Mouse (Mus musculus) ES-E14 (cell line): Measurements from ENCODE around the gene Csnk2a1. TPM values are rescaled to one million over a fixed set of nuclear protein-coding genes. Genes with fewer than 3 reads are reported as not detected.

Source experiments
- DNase-seq: peaks from one replicate; pipeline ENCODE4 v3.0.0-alpha.2; 2013; ENCODE audit warnings: low read depth, low spot score
- H3K27ac ChIP-seq: 2 replicates; pipeline ENCODE4 v1.5.1; 2012; ENCODE audit warnings: low read depth, mild to moderate bottlenecking, low read length, moderate library complexity, mixed read lengths; ENCODE audit not compliant: poor library complexity, insufficient read depth, severe bottlenecking
- H3K36me3 ChIP-seq: 2 replicates; pipeline ENCODE4 v1.6.1; 2012; ENCODE audit warnings: mild to moderate bottlenecking, low read length, moderate library complexity, mixed read lengths; ENCODE audit not compliant: control insufficient read depth, poor library complexity, insufficient read depth, severe bottlenecking
- H3K4me1 ChIP-seq, 2 experiments: fragments of 150-350 bp in 1 of 2; sonication (generic) in 1 of 2; 2 replicates each; pipeline ENCODE4 v1.6.1; 2012; ENCODE audit warnings: low read length in 2 of 2, mild to moderate bottlenecking in 1 of 2, mixed read lengths in 1 of 2; ENCODE audit not compliant: control insufficient read depth in 2 of 2, insufficient read depth in 2 of 2, poor library complexity in 1 of 2
- H3K4me3 ChIP-seq, 2 experiments: fragments of 150-350 bp in 1 of 2; sonication (generic) in 1 of 2; 2 replicates each; pipeline ENCODE4 v1.5.1; 2012; ENCODE audit warnings: low read length in 2 of 2, low read depth in 1 of 2, mild to moderate bottlenecking in 1 of 2, mixed read lengths in 1 of 2; ENCODE audit not compliant: insufficient read depth in 1 of 2, poor library complexity in 1 of 2, severe bottlenecking in 1 of 2
- H3K9ac ChIP-seq: 2 replicates; pipeline ENCODE4 v1.6.1; 2012; ENCODE audit warnings: low read depth, mild to moderate bottlenecking, low read length, mixed read lengths; ENCODE audit not compliant: poor library complexity, insufficient read depth, severe bottlenecking
- H3K9me3 ChIP-seq: fragments of 150-350 bp; sonication (generic); 2 replicates; pipeline ENCODE4 v1.6.1; 2012; ENCODE audit warnings: low read depth, mild to moderate bottlenecking, low read length; ENCODE audit not compliant: control insufficient read depth, insufficient read depth
- CHD2 ChIP-seq: IDR thresholded peaks from 2 replicates; pipeline ENCODE4 v1.6.1; 2014; ENCODE audit warnings: mild to moderate bottlenecking, low read depth, low read length, inconsistent platforms
- HCFC1 ChIP-seq: IDR thresholded peaks from 2 replicates; pipeline ENCODE4 v1.6.1; 2012; ENCODE audit warnings: low read length, inconsistent platforms, borderline replicate concordance; ENCODE audit not compliant: insufficient read depth
- MAFK ChIP-seq: IDR thresholded peaks from 2 replicates; pipeline ENCODE4 v1.6.1; 2014; ENCODE audit warnings: mild to moderate bottlenecking, low read depth, low read length, inconsistent platforms; ENCODE audit not compliant: insufficient read depth
- ZC3H11A ChIP-seq: IDR thresholded peaks from 2 replicates; pipeline ENCODE4 v1.6.1; 2012; ENCODE audit warnings: low read depth, mild to moderate bottlenecking, inconsistent platforms, low read length, borderline replicate concordance
- ZNF384 ChIP-seq: IDR thresholded peaks from 2 replicates; pipeline ENCODE4 v1.6.1; 2012; ENCODE audit warnings: low read depth, low read length, inconsistent platforms
- in situ Hi-C, 2 experiments: fragments of 600-800 bp; cut with MboI; formaldehyde crosslinking; loops; one replicate each; pipeline ENCODE4 v1.15.1; 2025; ENCODE audit warnings: low sequenced_read_pairs in 2 of 2, inconsistent platforms in 1 of 2; ENCODE audit not compliant: unreplicated experiment in 2 of 2
- total RNA-seq: library from RNA; depleted of rRNA; stranded (reverse); fragments of 300-350 nt; gene quantifications from 2 replicates; pipeline ENCODE4 v1.2.3, GENCODE M21; 2012

Csnk2a1 gene
- total RNA-seq, 1 experiment, result 134 TPM

GRCm38 (mm10) chr2:152225536-152225935, 1.1 kb upstream of the Csnk2a1 start:
- Histone ChIP-seq H3K4me1 (peaks cover 3 to 15% of the 10 kb centered on the region in 2 experiments; a peak in 3 of 4 replicates), H3K9me3 (no peaks in the 10 kb centered on the region), H3K4me3 (peak overlapping the region in 1 of 2 experiments; percentile 90; a peak in 1 of 4 replicates), H3K9ac (peak overlapping the region; percentile 61; the same call in 1 of the 2 replicates), H3K27ac (no peak overlapping the region; the same call in 1 of the 2 replicates), H3K36me3 (peaks cover 4% of the 10 kb centered on the region; the same call in 1 of the 2 replicates)
- in situ Hi-C loops, result no loop called here
- TF ChIP-seq HCFC1 (no peak), ZC3H11A (no peak), CHD2 (no peak), ZNF384 (no peak), MAFK (no peak)
- no peak for DNase-seq

DNA sequence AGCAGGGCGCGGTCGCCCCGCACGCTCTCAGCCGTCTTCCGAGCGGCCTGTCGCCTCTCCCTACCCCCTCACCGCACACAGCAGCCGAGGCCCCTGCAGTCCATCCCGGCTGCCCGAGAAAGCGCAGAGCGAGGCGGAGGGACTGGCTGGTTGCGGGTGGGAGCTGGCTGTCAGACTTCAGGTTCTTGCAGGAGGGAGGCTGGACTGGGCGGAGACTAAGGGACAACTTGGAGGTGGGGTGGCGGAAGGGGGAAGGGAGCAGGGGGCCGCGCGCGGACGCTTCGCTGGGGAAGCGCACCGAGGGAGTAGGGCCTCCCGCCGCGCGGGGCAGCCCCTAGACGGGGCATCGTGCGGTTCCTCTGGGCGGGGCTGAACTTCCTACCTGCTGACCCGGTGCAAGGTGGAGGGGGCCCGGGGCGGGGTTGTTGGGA, 427 bp downstream of the Csnk2a1 start:
- in situ Hi-C loops, result no loop called here

DNA sequence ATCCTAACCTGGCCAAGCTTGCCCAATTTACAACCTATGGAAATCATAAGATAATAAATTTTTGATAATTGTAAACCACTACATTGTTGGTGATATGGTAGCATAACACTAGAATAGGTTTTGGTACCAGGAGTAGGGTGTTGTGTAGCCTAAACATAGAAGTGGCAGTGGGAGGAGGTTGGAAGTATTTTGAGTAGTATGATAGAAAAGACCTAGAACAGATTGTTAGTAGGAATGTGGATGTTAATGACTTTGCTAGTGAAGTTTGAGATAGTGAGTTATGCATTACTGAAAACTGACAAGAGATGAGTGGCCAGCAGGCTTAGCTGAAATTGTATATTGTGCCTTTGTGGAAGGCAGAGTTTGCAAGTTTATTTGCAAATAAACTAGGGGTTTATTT, 3.4 kb downstream of the Csnk2a1 start:
- H3K9me3 ChIP-seq, result no peaks in the 10 kb centered on the region
- TF ChIP-seq MAFK (no peak), HCFC1 (no peak), CHD2 (no peak)
- no peak overlapping the region for H3K27ac ChIP-seq
- DNase-seq, result no peak
- no peak overlapping the region for H3K9ac ChIP-seq
- H3K4me1 ChIP-seq, result peaks cover 3 to 8% of the 10 kb centered on the region in 2 experiments; a peak in 3 of 4 replicates
- in situ Hi-C loops, result no loop called here
- H3K36me3 ChIP-seq, result peaks cover 6% of the 10 kb centered on the region; the same call in 1 of the 2 replicates
- no peak overlapping the region for H3K4me3 ChIP-seq

More for the DNA sequence above, 427 bp downstream of the Csnk2a1 start:
- H3K9me3 ChIP-seq, result no peaks in the 10 kb centered on the region
- H3K9ac ChIP-seq, result peak overlapping the region; percentile 94
- peak overlapping the region; percentile 90 to 91 for H3K4me3 ChIP-seq
- H3K27ac ChIP-seq, result peak overlapping the region; percentile 93
- peaks cover 4% of the 10 kb centered on the region; the same call in 1 of the 2 replicates for H3K36me3 ChIP-seq
- TF ChIP-seq ZNF384, result no peak
- TF ChIP-seq CHD2, result no peak
- TF ChIP-seq ZC3H11A, result no peak
- no peak for TF ChIP-seq MAFK
- no peak for TF ChIP-seq HCFC1
- peaks cover 3 to 15% of the 10 kb centered on the region in 2 experiments; a peak in 3 of 4 replicates for H3K4me1 ChIP-seq
- DNase-seq, result peak; percentile 52

DNA sequence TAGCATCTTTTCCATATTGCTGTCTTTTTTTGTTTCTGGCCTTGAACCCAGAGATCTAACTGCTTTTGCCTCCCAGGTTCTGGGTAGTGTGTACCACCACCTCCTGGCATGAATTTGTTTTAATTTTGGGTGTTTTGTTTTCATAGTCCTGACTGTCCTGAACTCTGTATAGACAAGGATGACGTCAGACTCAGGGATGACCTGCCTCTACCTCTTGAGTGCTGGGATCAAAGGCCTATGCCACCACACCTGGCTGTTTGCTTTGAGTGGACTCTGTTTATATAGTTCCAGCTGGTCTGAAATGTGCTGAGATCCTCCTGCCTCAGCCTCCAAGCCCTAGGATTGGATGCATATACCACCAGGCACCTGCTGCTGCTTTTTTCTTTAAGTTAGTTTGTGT, 11.3 kb downstream of the Csnk2a1 start:
- no peak for DNase-seq
- in situ Hi-C loops, result no loop called here
- Histone ChIP-seq H3K9me3 (no peaks in the 10 kb centered on the region), H3K4me3 (no peak overlapping the region), H3K36me3 (peaks cover 10% of the 10 kb centered on the region), H3K27ac (no peak overlapping the region), H3K4me1 (peaks cover 8 to 17% of the 10 kb centered on the region in 2 experiments), H3K9ac (no peak overlapping the region)
- TF ChIP-seq MAFK (no peak), ZC3H11A (no peak), HCFC1 (no peak), CHD2 (no peak), ZNF384 (no peak)

- H3K4me3 ChIP-seq, result no peak overlapping the region
- DNase-seq, result no peak
- peaks cover 9% of the 10 kb centered on the region for H3K36me3 ChIP-seq
- in situ Hi-C loops, result no loop called here
- TF ChIP-seq ZC3H11A, result no peak
- no peak for TF ChIP-seq CHD2
- TF ChIP-seq HCFC1, result no peak
- TF ChIP-seq MAFK, result no peak
- TF ChIP-seq ZNF384, result no peak
- peaks cover 13 to 21% of the 10 kb centered on the region in 2 experiments for H3K4me1 ChIP-seq
- no peak overlapping the region for H3K27ac ChIP-seq
- H3K9me3 ChIP-seq, result no peaks in the 10 kb centered on the region
- no peak overlapping the region for H3K9ac ChIP-seq
Measured at GRCm38 (mm10) chr2:152240580-152240979, 13.9 kb downstream of the Csnk2a1 start.
